Mouse (Mus musculus): ENCODE measurements around the gene Pard3. TPM values are rescaled to one million over a fixed set of nuclear protein-coding genes. Genes with fewer than 3 reads are reported as not detected.

Gene Pard3
- polyA plus RNA-seq (2016; fragmentation: Nextera tagmentation; extraction: Ambion mirVana) = 21.5 and 25.2 TPM in 2 replicates

GRCm38 (mm10) chr8:127063551-127064360, at the start of gene Pard3:
Gene Pard3 (plus strand): TSS chr8:127063893.
- Histone ChIP-seq H3K9me3 (no peaks in the 10 kb centered on the region), H3K4me3 (peak within 1 kb of the TSS; percentile 98), H3K27ac (peak within 1 kb of the TSS; percentile 97), H3K36me3 (no peaks in the 10 kb centered on the region), H3K4me1 (peaks cover 45% of the 10 kb centered on the region), H3K27me3 (ENCODE audit: insufficient read depth, poor library complexity, severe bottlenecking) (no peaks in the 10 kb centered on the region)
- DNase-seq (ENCODE audit: low spot score) = peak; percentile 90
- under 1% methylated on average over 86 of the region's 98 CpGs for WGBS

DNA sequence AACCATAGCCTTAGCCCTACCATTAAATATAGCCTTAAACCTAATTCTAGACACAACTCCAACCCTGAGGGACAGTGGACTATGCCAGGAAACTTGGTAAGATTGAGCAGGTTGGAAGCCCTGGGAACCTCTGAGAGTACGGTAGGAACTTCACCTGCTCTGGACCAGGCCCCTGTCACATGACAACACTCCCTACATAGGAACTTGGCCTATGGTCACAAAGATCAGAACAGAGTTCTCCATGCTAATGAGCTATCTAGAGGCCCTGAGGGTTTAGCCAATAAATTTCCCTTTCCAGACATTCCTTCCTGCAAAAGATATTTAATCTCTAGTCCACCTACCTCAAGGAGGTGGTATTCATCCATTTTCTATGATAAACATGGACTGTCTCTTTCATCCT, 41.9 kb upstream of the Pard3 start:
- Histone ChIP-seq H3K9me3 (no peaks in the 10 kb centered on the region), H3K27me3 (ENCODE audit: insufficient read depth, poor library complexity, severe bottlenecking) (no peaks in the 10 kb centered on the region), H3K36me3 (no peaks in the 10 kb centered on the region), H3K4me3 (no peak overlapping the region), H3K27ac (no peak overlapping the region), H3K4me1 (no peaks in the 10 kb centered on the region)
- WGBS = 89% methylated on average over 1 of the region's 1 CpGs
- no peak for DNase-seq (ENCODE audit: low spot score)

DNA sequence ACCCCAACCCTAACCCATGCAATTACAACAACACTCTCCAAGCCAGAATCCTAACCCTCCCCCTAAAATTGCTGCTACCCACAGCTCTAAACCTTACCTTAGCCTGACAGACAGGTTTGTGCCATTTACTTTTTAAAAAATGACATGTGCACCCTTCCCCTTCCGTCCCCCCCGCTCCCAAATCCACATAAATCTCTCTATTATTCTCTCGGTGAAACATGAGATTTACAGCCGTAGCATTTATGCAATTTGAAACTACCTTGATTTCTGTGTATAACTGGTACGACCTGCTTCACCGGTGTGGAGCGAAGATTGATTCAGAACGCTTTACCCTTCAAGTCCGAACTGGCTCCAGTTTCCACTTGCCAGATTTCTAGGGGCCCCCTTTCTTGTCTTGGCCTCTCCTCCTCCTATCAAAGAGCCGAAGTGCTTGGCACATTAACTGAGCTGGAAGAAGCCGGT, 38.4 kb upstream of the Pard3 start:
- WGBS = 75% methylated on average over 11 of the region's 11 CpGs
- no peaks in the 10 kb centered on the region for H3K27me3 ChIP-seq (ENCODE audit: insufficient read depth, poor library complexity, severe bottlenecking)
- H3K4me3 ChIP-seq = no peak overlapping the region
- H3K4me1 ChIP-seq = no peaks in the 10 kb centered on the region
- DNase-seq (ENCODE audit: low spot score) = no peak
- H3K27ac ChIP-seq = no peak overlapping the region
- no peaks in the 10 kb centered on the region for H3K36me3 ChIP-seq
- no peaks in the 10 kb centered on the region for H3K9me3 ChIP-seq

GRCm38 (mm10) chr8:127025775-127026174, 37.9 kb upstream of the Pard3 start:
- no peaks in the 10 kb centered on the region for H3K36me3 ChIP-seq
- no peaks in the 10 kb centered on the region for H3K27me3 ChIP-seq (ENCODE audit: insufficient read depth, poor library complexity, severe bottlenecking)
- WGBS = 50% methylated on average over 11 of the region's 11 CpGs
- no peaks in the 10 kb centered on the region for H3K9me3 ChIP-seq
- DNase-seq (ENCODE audit: low spot score) = no peak
- no peak overlapping the region for H3K4me3 ChIP-seq
- H3K4me1 ChIP-seq = no peaks in the 10 kb centered on the region
- no peak overlapping the region for H3K27ac ChIP-seq

GRCm38 (mm10) chr8:127031476-127031875, 32.2 kb upstream of the Pard3 start:
- no peaks in the 10 kb centered on the region for H3K27me3 ChIP-seq (ENCODE audit: insufficient read depth, poor library complexity, severe bottlenecking)
- 60% methylated on average over 5 of the region's 5 CpGs for WGBS
- H3K4me1 ChIP-seq = peaks cover 9% of the 10 kb centered on the region; the same call in 1 of the 2 replicates
- H3K4me3 ChIP-seq = no peak overlapping the region
- no peak for DNase-seq (ENCODE audit: low spot score)
- H3K36me3 ChIP-seq = no peaks in the 10 kb centered on the region
- no peak overlapping the region for H3K27ac ChIP-seq
- H3K9me3 ChIP-seq = no peaks in the 10 kb centered on the region

DNA sequence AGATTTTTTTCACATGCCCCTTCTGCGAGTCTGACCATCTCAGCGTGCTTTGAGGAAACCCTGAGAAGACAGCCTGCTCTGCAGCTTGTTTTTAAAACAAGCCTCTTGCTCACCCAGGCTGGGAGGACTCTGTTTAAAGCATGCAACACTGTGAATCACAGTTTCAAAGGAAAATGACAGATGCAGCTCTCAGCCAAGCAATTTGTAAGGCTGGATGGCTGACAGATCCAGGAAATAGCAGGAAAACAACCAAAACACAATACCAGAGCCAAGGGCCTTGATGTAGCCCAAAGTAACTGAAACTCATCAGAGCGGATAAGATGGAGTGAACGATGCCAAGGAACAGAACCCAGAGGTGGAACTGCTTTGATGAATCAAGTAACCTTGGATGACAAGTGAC, 24.8 kb upstream of the Pard3 start:
- no peak overlapping the region for H3K27ac ChIP-seq
- H3K27me3 ChIP-seq (ENCODE audit: insufficient read depth, poor library complexity, severe bottlenecking) = no peaks in the 10 kb centered on the region
- no peaks in the 10 kb centered on the region for H3K36me3 ChIP-seq
- no peak overlapping the region for H3K4me3 ChIP-seq
- WGBS = 55% methylated on average over 4 of the region's 4 CpGs
- no peak for DNase-seq (ENCODE audit: low spot score)
- H3K9me3 ChIP-seq = no peaks in the 10 kb centered on the region
- H3K4me1 ChIP-seq = peaks cover 9% of the 10 kb centered on the region; the same call in 1 of the 2 replicates

GRCm38 (mm10) chr8:127049996-127050395, 13.7 kb upstream of the Pard3 start:
- H3K36me3 ChIP-seq = no peaks in the 10 kb centered on the region
- 75% methylated on average over 5 of the region's 5 CpGs for WGBS
- no peak overlapping the region for H3K4me3 ChIP-seq
- no peak overlapping the region for H3K27ac ChIP-seq
- DNase-seq (ENCODE audit: low spot score) = no peak
- peaks cover 25% of the 10 kb centered on the region for H3K4me1 ChIP-seq
- H3K9me3 ChIP-seq = no peaks in the 10 kb centered on the region
- H3K27me3 ChIP-seq (ENCODE audit: insufficient read depth, poor library complexity, severe bottlenecking) = no peaks in the 10 kb centered on the region

DNA sequence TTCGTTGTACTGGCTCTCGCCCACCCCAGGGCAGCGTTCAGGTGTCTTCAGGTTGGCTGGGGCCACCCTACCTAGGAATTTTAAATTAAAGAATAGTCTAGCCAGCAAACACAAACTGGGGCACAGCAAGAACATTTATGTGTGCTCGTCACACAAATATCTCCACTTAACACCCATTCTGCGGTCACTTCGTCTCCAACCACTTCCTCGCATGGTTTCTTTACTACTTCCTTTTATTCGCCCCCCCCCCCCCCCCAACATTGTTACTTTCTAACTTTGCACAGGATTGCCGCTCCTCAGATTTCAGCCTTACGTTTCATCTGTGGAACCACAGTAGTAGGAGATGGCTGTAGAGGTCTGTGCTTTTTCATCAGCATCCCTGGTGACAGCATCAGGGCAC, 11.6 kb upstream of the Pard3 start:
- 49% methylated on average over 10 of the region's 10 CpGs for WGBS
- peaks cover 26% of the 10 kb centered on the region for H3K4me1 ChIP-seq
- no peak for DNase-seq (ENCODE audit: low spot score)
- H3K27ac ChIP-seq = no peak overlapping the region
- no peaks in the 10 kb centered on the region for H3K36me3 ChIP-seq
- no peaks in the 10 kb centered on the region for H3K27me3 ChIP-seq (ENCODE audit: insufficient read depth, poor library complexity, severe bottlenecking)
- H3K4me3 ChIP-seq = no peak overlapping the region
- H3K9me3 ChIP-seq = no peaks in the 10 kb centered on the region

DNA sequence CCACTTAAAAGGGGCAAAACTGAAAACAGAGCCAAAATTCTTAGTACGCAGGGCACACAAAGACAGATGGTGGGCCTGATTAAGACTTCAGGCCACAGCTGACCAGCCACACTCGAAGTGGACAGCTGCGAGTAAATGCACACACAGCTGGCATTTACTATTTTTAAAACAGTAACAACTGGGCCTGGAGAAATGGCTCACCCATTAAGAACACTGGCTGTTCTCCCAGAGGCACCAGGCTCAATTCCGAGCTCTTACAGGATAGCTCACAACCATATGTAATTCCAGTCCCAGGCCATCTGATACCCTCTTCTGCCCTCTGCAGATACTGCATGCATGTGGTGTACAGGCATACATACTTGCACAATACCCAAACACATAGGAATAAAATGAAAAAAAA, 8.6 kb upstream of the Pard3 start:
- no peak for DNase-seq (ENCODE audit: low spot score)
- 64% methylated on average over 4 of the region's 4 CpGs for WGBS
- no peaks in the 10 kb centered on the region for H3K9me3 ChIP-seq
- no peak overlapping the region for H3K27ac ChIP-seq
- no peak overlapping the region for H3K4me3 ChIP-seq
- no peaks in the 10 kb centered on the region for H3K27me3 ChIP-seq (ENCODE audit: insufficient read depth, poor library complexity, severe bottlenecking)
- H3K36me3 ChIP-seq = no peaks in the 10 kb centered on the region
- peaks cover 21% of the 10 kb centered on the region for H3K4me1 ChIP-seq

DNA sequence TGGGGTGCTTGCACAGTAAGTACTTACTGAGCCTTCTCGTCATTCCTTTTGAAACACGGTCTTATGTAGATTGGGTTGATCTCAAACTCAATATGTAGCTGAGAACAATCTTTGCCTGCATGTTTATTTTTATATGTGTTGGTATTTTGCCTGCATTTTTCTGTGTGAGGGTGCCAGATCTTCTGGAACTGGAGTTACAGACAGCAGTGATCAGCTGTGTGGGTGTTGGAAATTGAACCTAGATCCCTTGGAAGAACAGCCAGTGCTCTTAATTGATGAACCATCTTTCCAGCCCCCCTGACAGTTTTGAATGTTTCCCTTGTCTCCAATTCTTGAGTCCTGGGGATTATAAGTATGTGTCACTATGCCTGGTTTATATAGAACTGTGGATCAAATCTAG, 4.9 kb upstream of the Pard3 start:
- peak; percentile 13 for DNase-seq (ENCODE audit: low spot score)
- Histone ChIP-seq H3K36me3 (no peaks in the 10 kb centered on the region), H3K27ac (no peak overlapping the region), H3K9me3 (no peaks in the 10 kb centered on the region), H3K4me3 (no peak overlapping the region), H3K4me1 (peaks cover 15% of the 10 kb centered on the region), H3K27me3 (ENCODE audit: insufficient read depth, poor library complexity, severe bottlenecking) (no peaks in the 10 kb centered on the region)
- WGBS = 86% methylated on average over 2 of the region's 2 CpGs

DNA sequence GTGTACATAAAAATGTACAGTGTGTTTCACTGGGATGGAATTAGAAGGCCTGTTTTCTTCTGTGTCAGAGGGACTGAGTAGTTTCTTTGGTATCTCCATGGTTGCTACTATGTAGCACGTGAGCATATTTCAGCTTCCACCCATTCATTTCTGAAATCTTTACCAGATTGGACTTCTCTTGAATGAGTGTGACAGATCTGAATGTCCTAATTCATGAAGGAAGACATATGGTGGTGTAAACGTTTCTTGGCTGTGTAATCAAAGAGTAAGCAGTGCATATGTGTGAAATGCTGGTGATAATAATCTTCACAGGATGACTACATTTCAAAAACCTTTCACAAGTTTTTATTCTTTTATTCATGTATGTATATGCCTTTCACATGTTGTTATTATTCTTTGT, 3.9 kb upstream of the Pard3 start:
- H3K4me3 ChIP-seq = no peak overlapping the region
- no peaks in the 10 kb centered on the region for H3K9me3 ChIP-seq
- no peak for DNase-seq (ENCODE audit: low spot score)
- H3K4me1 ChIP-seq = peaks cover 25% of the 10 kb centered on the region
- H3K27ac ChIP-seq = no peak overlapping the region
- WGBS = 65% methylated on average over 2 of the region's 2 CpGs
- no peaks in the 10 kb centered on the region for H3K27me3 ChIP-seq (ENCODE audit: insufficient read depth, poor library complexity, severe bottlenecking)
- no peaks in the 10 kb centered on the region for H3K36me3 ChIP-seq

GRCm38 (mm10) chr8:127064361-127065112, 844 bp downstream of the Pard3 start:
- peak; percentile 80 for DNase-seq (ENCODE audit: low spot score)
- under 1% methylated on average over 78 of the region's 80 CpGs for WGBS
- H3K27me3 ChIP-seq (ENCODE audit: insufficient read depth, poor library complexity, severe bottlenecking) = no peaks in the 10 kb centered on the region
- peak overlapping the region; percentile 97 for H3K27ac ChIP-seq
- no peaks in the 10 kb centered on the region for H3K36me3 ChIP-seq
- H3K9me3 ChIP-seq = no peaks in the 10 kb centered on the region
- peak overlapping the region; percentile 98 for H3K4me3 ChIP-seq
- peaks cover 50% of the 10 kb centered on the region for H3K4me1 ChIP-seq

GRCm38 (mm10) chr8:127065113-127065473, 1.4 kb downstream of the Pard3 start:
- H3K27ac ChIP-seq = peak overlapping the region; percentile 97
- 3% methylated on average over 10 of the region's 10 CpGs for WGBS
- no peaks in the 10 kb centered on the region for H3K27me3 ChIP-seq (ENCODE audit: insufficient read depth, poor library complexity, severe bottlenecking)
- H3K36me3 ChIP-seq = no peaks in the 10 kb centered on the region
- DNase-seq (ENCODE audit: low spot score) = no peak
- peaks cover 56% of the 10 kb centered on the region for H3K4me1 ChIP-seq
- H3K9me3 ChIP-seq = no peaks in the 10 kb centered on the region
- H3K4me3 ChIP-seq = peak overlapping the region; percentile 98
